Mouse (Mus musculus): Measurements from ENCODE around the gene Eif4e2.

DNA sequence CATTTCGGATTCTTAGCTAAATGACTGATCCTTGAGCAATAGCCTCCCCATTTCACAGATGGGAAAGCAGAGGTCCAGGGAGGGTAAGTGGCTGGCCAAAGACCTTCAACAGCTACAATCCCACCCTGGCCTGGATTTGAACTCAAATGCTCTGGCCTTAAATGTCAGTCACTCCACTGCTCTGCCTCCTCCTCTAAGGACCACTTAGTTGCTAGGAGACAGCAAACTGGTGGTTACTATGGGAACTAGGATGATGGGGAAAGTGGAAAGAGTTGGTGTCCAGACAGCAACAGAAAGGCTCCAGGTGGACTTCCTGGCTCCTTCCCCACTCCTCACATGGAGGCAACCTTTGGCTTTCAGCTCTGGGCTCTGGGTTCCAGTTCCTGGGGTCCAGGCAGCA, 42.4 kb upstream of the Eif4e2 start:
- TF ChIP-seq CTCF (IDR thresholded peaks at IDR 0.05) (no peak), EP300 (IDR thresholded peaks at IDR 0.05) (no peak)
